ENCODE assay signal across 8 mouse cellular contexts in genomic region chr9:56634406-56635120, GRCm38 (mm10).
A peak's percentile ranks its signal among the peaks of the same experiment; 100 is the strongest.
DNase-seq lines count a peak whose midpoint lies in the region; ATAC-seq and TF ChIP-seq lines count a peak whose summit lies in the region.

No protein-coding gene starts in this region.

- 4% methylated on average over 25 of the region's 25 CpGs for WGBS in liver, adult 2 months
- under 1% methylated on average over 25 of the region's 25 CpGs for whole genome bisulfite sequencing in forebrain, embryonic 13.5 days
- WGBS in limb, embryonic 11.5 days = 0% methylated on average over 20 of the region's 25 CpGs
- under 1% methylated on average over 25 of the region's 25 CpGs for WGBS in neural tube, embryonic 15.5 days

- DNase-seq in liver, adult 2 months (ENCODE audit: extremely low read depth, low read depth, low spot score) = no peak
- DNase-seq in liver (no peak), MN1 (ENCODE audit: low spot score) (no peak)
- DNase-seq in limb, embryonic 11.5 days (ENCODE audit: low spot score) = no peak
- DNase-seq in thymus, postnatal 25 days = no peak
- no peak for DNase-seq in kidney, postnatal 10 days

- ATAC-seq in forebrain, embryonic 13.5 days = no peak; the same call in 1 of the 2 replicates
- ATAC-seq in limb, embryonic 11.5 days (ENCODE audit: insufficient number of reproducible peaks, low FRiP score, low TSS enrichment, low read depth) = no peak
- no peak for ATAC-seq in neural tube, embryonic 15.5 days (ENCODE audit: low FRiP score)

- H3K79me2 ChIP-seq in liver, adult 2 months (ENCODE audit: control insufficient read depth, insufficient read depth, low read length) = no peaks in the 10 kb centered on the region

- H3K27me3 ChIP-seq in liver, adult 2 months (ENCODE audit: control insufficient read depth, insufficient read depth, low read length) = peaks cover 20% of the 10 kb centered on the region
- H3K27me3 ChIP-seq in forebrain, embryonic 13.5 days = peaks cover 76% of the 10 kb centered on the region
- H3K27me3 ChIP-seq in limb, embryonic 11.5 days (ENCODE audit: control insufficient read depth, insufficient read depth, low read length) = peaks cover 42% of the 10 kb centered on the region
- peaks cover 5% of the 10 kb centered on the region; the same call in 1 of the 2 replicates for H3K27me3 ChIP-seq in neural tube, embryonic 15.5 days (replicated peaks)

- H3K36me3 ChIP-seq in liver, adult 2 months (ENCODE audit: control insufficient read depth, insufficient read depth, low read length) = no peaks in the 10 kb centered on the region
- H3K36me3 ChIP-seq in forebrain, embryonic 13.5 days (ENCODE audit: poor library complexity, severe bottlenecking) = no peaks in the 10 kb centered on the region
- no peaks in the 10 kb centered on the region for H3K36me3 ChIP-seq in limb, embryonic 11.5 days (ENCODE audit: control insufficient read depth, insufficient read depth, low read length)
- H3K36me3 ChIP-seq in neural tube, embryonic 15.5 days = no peaks in the 10 kb centered on the region

- H3K27ac ChIP-seq in liver, adult 2 months (replicated peaks; ENCODE audit: insufficient read depth, low read depth, low read length) = no peak overlapping the region
- peak overlapping the region; percentile 65 for H3K27ac ChIP-seq in forebrain, embryonic 13.5 days
- no peak overlapping the region for H3K27ac ChIP-seq in limb, embryonic 11.5 days (replicated peaks; ENCODE audit: low read depth, low read length)
- peak overlapping the region; percentile 95 for H3K27ac ChIP-seq in neural tube, embryonic 15.5 days (replicated peaks)

- no peak for TF ChIP-seq CTCF in liver, adult 2 months (IDR thresholded peaks at IDR 0.05; ENCODE audit: low read depth, low read length)

- no peak for TF ChIP-seq POLR2A in liver, adult 2 months (IDR thresholded peaks at IDR 0.05; ENCODE audit: extremely low read depth, insufficient read depth, low read length)

- H3K4me3 ChIP-seq in liver, adult 2 months (ENCODE audit: insufficient read depth, low read depth, low read length) = peak overlapping the region; percentile 46; the same call in 1 of the 2 replicates
- H3K4me3 ChIP-seq in forebrain, embryonic 13.5 days = peak overlapping the region; percentile 66
- peak overlapping the region; percentile 55 for H3K4me3 ChIP-seq in limb, embryonic 11.5 days (ENCODE audit: low read depth, low read length)
- peak overlapping the region; percentile 75 for H3K4me3 ChIP-seq in neural tube, embryonic 15.5 days (replicated peaks)

- 0 out of 2 replicates have a peak overlapping the region, but pooled peaks have one; percentile 37 for H3K9ac ChIP-seq in liver, adult 2 months (ENCODE audit: low read depth, low read length)
- peak overlapping the region; percentile 81 for H3K9ac ChIP-seq in forebrain, embryonic 13.5 days
- peak overlapping the region; percentile 61 for H3K9ac ChIP-seq in limb, embryonic 11.5 days (ENCODE audit: low read length)
- peak overlapping the region; percentile 87 for H3K9ac ChIP-seq in neural tube, embryonic 15.5 days (replicated peaks)

- H3K4me1 ChIP-seq in liver, adult 2 months (ENCODE audit: control insufficient read depth, insufficient read depth, low read length) = no peaks in the 10 kb centered on the region
- peaks cover 44% of the 10 kb centered on the region for H3K4me1 ChIP-seq in forebrain, embryonic 13.5 days
- peaks cover 21% of the 10 kb centered on the region for H3K4me1 ChIP-seq in limb, embryonic 11.5 days (ENCODE audit: control insufficient read depth, insufficient read depth, low read length)
- peaks cover 85% of the 10 kb centered on the region for H3K4me1 ChIP-seq in neural tube, embryonic 15.5 days

- no peaks in the 10 kb centered on the region for H3K9me3 ChIP-seq in forebrain, embryonic 13.5 days (replicated peaks)
- no peaks in the 10 kb centered on the region for H3K9me3 ChIP-seq in limb, embryonic 11.5 days (ENCODE audit: control insufficient read depth, low read length)
- H3K9me3 ChIP-seq in neural tube, embryonic 15.5 days (replicated peaks) = no peaks in the 10 kb centered on the region

- H3K4me2 ChIP-seq in forebrain, embryonic 13.5 days = peak overlapping the region; percentile 95
- H3K4me2 ChIP-seq in limb, embryonic 11.5 days (ENCODE audit: low read depth, severe bottlenecking) = peak overlapping the region; percentile 99
- peak overlapping the region; percentile 94 for H3K4me2 ChIP-seq in neural tube, embryonic 15.5 days

Comparison
In these comparisons a context has a peak if more than half of its experiments do, and no peak if none do; other contexts are left out.
1. H3K27ac ChIP-seq: peak in forebrain, embryonic 13.5 days (single experiment) and neural tube, embryonic 15.5 days (single experiment); none in liver, adult 2 months (single experiment) and limb, embryonic 11.5 days (single experiment).
2. H3K9ac ChIP-seq: peak in every context shown above with its lines; median percentile 87 in neural tube, embryonic 15.5 days; 81 in forebrain, embryonic 13.5 days; 61 in limb, embryonic 11.5 days; 37 in liver, adult 2 months.
3. Peak in every context shown above with its lines, with median percentiles within 50 percentile points of each other: H3K4me3 ChIP-seq and H3K4me2 ChIP-seq.